Mouse (Mus musculus) heart, embryonic 15.5 days (tissue): ENCODE data around the gene Bcl3. TPM values are rescaled to one million over a fixed set of nuclear protein-coding genes. Genes with fewer than 3 reads are reported as not detected.

Experiments used
- ATAC-seq: fragments of 200-750 bp; cut with Nextera tagmentation; replicated peaks from 2 replicates; pipeline ENCODE4 v1.8.0; 2017; ENCODE audit warnings: low read depth, moderate TSS enrichment; ENCODE audit not compliant: insufficient number of reproducible peaks, insufficient read depth, low FRiP score
- H3K27ac ChIP-seq: fragments of 300-500 bp; sonication (generic); 2 replicates; pipeline ENCODE4 v1.5.1; 2015; ENCODE audit warnings: mild to moderate bottlenecking, inconsistent platforms
- H3K27me3 ChIP-seq: fragments of 300-500 bp; sonication (generic); 2 replicates; pipeline ENCODE4 v1.6.1; 2015; ENCODE audit warnings: inconsistent platforms
- H3K36me3 ChIP-seq: fragments of 300-500 bp; sonication (generic); 2 replicates; pipeline ENCODE4 v1.6.1; 2015; ENCODE audit warnings: mild to moderate bottlenecking, inconsistent platforms
- H3K4me1 ChIP-seq: fragments of 300-500 bp; sonication (generic); replicated peaks from 2 replicates; pipeline ENCODE4 v1.6.1; 2015; ENCODE audit warnings: inconsistent platforms
- H3K4me2 ChIP-seq: fragments of 300-500 bp; sonication (generic); 2 replicates; pipeline ENCODE4 v1.6.1; 2015; ENCODE audit warnings: inconsistent platforms, mild to moderate bottlenecking, moderate library complexity
- H3K4me3 ChIP-seq: fragments of 300-500 bp; sonication (generic); 2 replicates; pipeline ENCODE4 v1.5.1; 2015; ENCODE audit warnings: mild to moderate bottlenecking, inconsistent platforms
- H3K9ac ChIP-seq: fragments of 300-500 bp; sonication (generic); 2 replicates; pipeline ENCODE4 v1.6.1; 2015; ENCODE audit warnings: mild to moderate bottlenecking, inconsistent platforms
- H3K9me3 ChIP-seq: fragments of 300-500 bp; sonication (generic); replicated peaks from 2 replicates; pipeline ENCODE4 v1.6.1; 2016; ENCODE audit warnings: inconsistent platforms
- WGBS: fragments of 180-500 bp; shearing (Covaris S2); methylation state at CpG from one replicate; pipeline ENCODE4 v1.1.7; 2015; ENCODE audit warnings: mixed read lengths; 5-methylcytosine and 5-hydroxymethylcytosine counted together
- polyA plus RNA-seq: library from polyadenylated mRNA; unstranded; fragments of >200 nt; fragmentation: Nextera tagmentation; extraction: Ambion mirVana; gene quantifications from 2 replicates; pipeline ENCODE4 v1.2.1, GENCODE M21; 2015

Bcl3 gene
- polyA plus RNA-seq, 1 experiment from 2014 or later = 2.0 TPM

GRCm38 (mm10) chr7:19763829-19764477 lies 58.6 kb downstream of the Bcl3 start:
- WGBS = 75% methylated on average over 13 of the region's 13 CpGs
- no peaks in the 10 kb centered on the region for H3K27me3 ChIP-seq
- no peaks in the 10 kb centered on the region for H3K9me3 ChIP-seq
- no peak overlapping the region for H3K4me2 ChIP-seq
- 0 out of 2 replicates have a peak overlapping the region, but pooled peaks have one; percentile 69 for H3K27ac ChIP-seq
- H3K36me3 ChIP-seq = peaks cover 35% of the 10 kb centered on the region
- no peak overlapping the region for H3K9ac ChIP-seq
- H3K4me3 ChIP-seq = no peak overlapping the region
- ATAC-seq = no peak
- peaks cover 44% of the 10 kb centered on the region for H3K4me1 ChIP-seq

- no peaks in the 10 kb centered on the region for H3K9me3 ChIP-seq
- peaks cover 49% of the 10 kb centered on the region for H3K36me3 ChIP-seq
- no peaks in the 10 kb centered on the region for H3K27me3 ChIP-seq
- H3K27ac ChIP-seq = peak overlapping the region; percentile 69
- peaks cover 36% of the 10 kb centered on the region for H3K4me1 ChIP-seq
- WGBS = 39% methylated on average over 11 of the region's 11 CpGs
- H3K9ac ChIP-seq = no peak overlapping the region
- H3K4me3 ChIP-seq = no peak overlapping the region
- H3K4me2 ChIP-seq = no peak overlapping the region
- ATAC-seq = no peak
Measured at GRCm38 (mm10) chr7:19762283-19762682, 60.3 kb downstream of the Bcl3 start.

GRCm38 (mm10) chr7:19760021-19760420 lies 62.5 kb downstream of the Bcl3 start:
- peak overlapping the region; percentile 86 for H3K27ac ChIP-seq
- no peaks in the 10 kb centered on the region for H3K27me3 ChIP-seq
- H3K4me3 ChIP-seq = no peak overlapping the region
- 68% methylated on average over 13 of the region's 13 CpGs for WGBS
- peaks cover 58% of the 10 kb centered on the region for H3K4me1 ChIP-seq
- no peak overlapping the region for H3K9ac ChIP-seq
- no peaks in the 10 kb centered on the region for H3K9me3 ChIP-seq
- H3K4me2 ChIP-seq = no peak overlapping the region
- ATAC-seq = 0 out of 2 replicates have a peak, but pooled peaks have one; percentile 4
- peaks cover 40% of the 10 kb centered on the region for H3K36me3 ChIP-seq

GRCm38 (mm10) chr7:19758623-19759022 lies 63.9 kb downstream of the Bcl3 start:
- H3K9ac ChIP-seq = no peak overlapping the region
- peaks cover 30% of the 10 kb centered on the region for H3K36me3 ChIP-seq
- 85% methylated on average over 13 of the region's 13 CpGs for WGBS
- no peaks in the 10 kb centered on the region for H3K27me3 ChIP-seq
- no peak overlapping the region for H3K4me3 ChIP-seq
- no peak for ATAC-seq
- no peak overlapping the region for H3K27ac ChIP-seq
- peaks cover 71% of the 10 kb centered on the region for H3K4me1 ChIP-seq
- no peaks in the 10 kb centered on the region for H3K9me3 ChIP-seq
- no peak overlapping the region for H3K4me2 ChIP-seq

Other genes with a start within 250 kb of the Bcl3 start
- gene Zfp296, start 245.5 kb downstream of the Bcl3 start, polyA plus RNA-seq = 0.38 and 0.42 TPM in 2 replicates
- gene Gemin7, start 245.2 kb downstream of the Bcl3 start, polyA plus RNA-seq = 111 and 131 TPM in 2 replicates
- 28.5 and 39.0 TPM in 2 replicates for gene Clasrp, start 218.3 kb downstream of the Bcl3 start, polyA plus RNA-seq
- 6.1 and 10.0 TPM in 2 replicates for gene Relb, start 193.3 kb downstream of the Bcl3 start, polyA plus RNA-seq
- gene Clptm1, start 157.7 kb downstream of the Bcl3 start, polyA plus RNA-seq = 67.3 and 83.2 TPM in 2 replicates
- gene Apoc2, start 144.8 kb downstream of the Bcl3 start, polyA plus RNA-seq = 2.0 and 7.9 TPM in 2 replicates
- gene Gm44805, start 141.3 kb downstream of the Bcl3 start, polyA plus RNA-seq = 0.25 TPM in 1 of 2 replicates, not detected in the other
- gene Apoc4, start 141.3 kb downstream of the Bcl3 start, polyA plus RNA-seq = 0.34 and 2.5 TPM in 2 replicates
- 12.3 and 17.0 TPM in 2 replicates for gene Apoc1, start 130.1 kb downstream of the Bcl3 start, polyA plus RNA-seq
- 596 and 739 TPM in 2 replicates for gene Apoe, start 123.6 kb downstream of the Bcl3 start, polyA plus RNA-seq
- 142 and 164 TPM in 2 replicates for gene Tomm40, start 107.3 kb downstream of the Bcl3 start, polyA plus RNA-seq
- gene Nectin2, start 72.3 kb downstream of the Bcl3 start, polyA plus RNA-seq = 66.5 and 81.4 TPM in 2 replicates
- gene Bcam, start 51.8 kb downstream of the Bcl3 start, polyA plus RNA-seq = 358 and 380 TPM in 2 replicates
- 0.47 and 2.5 TPM in 2 replicates for gene Cblc, start 26.0 kb downstream of the Bcl3 start, polyA plus RNA-seq
- not detected in 2 replicates for gene Gm19345, start 29.2 kb upstream of the Bcl3 start, polyA plus RNA-seq
- gene Ceacam16, start 38.5 kb upstream of the Bcl3 start, polyA plus RNA-seq = not detected in 2 replicates
- not detected in 2 replicates for gene Ceacam19, start 65.2 kb upstream of the Bcl3 start, polyA plus RNA-seq
- gene Pvr, start 98.4 kb upstream of the Bcl3 start, polyA plus RNA-seq = 15.2 and 16.1 TPM in 2 replicates
- gene Igsf23, start 128.0 kb upstream of the Bcl3 start, polyA plus RNA-seq = 1.5 and 1.7 TPM in 2 replicates
- gene Ceacam20, start 142.6 kb upstream of the Bcl3 start, polyA plus RNA-seq = not detected in 2 replicates
- gene Nlrp9b, start 168.7 kb upstream of the Bcl3 start, polyA plus RNA-seq = not detected in 2 replicates